Mouse (Mus musculus): Measurements from ENCODE around the gene Rbm20. TPM values are rescaled to one million over a fixed set of nuclear protein-coding genes. Genes with fewer than 3 reads are reported as not detected.
"Not testable (repeated sequence)": the region's sequence is repeated elsewhere in the genome, so short reads cannot be mapped to it uniquely, and the experiment has no call there.

The Rbm20 gene
- total RNA-seq, 2 experiments from 2014 or later = 2.7 to 4.0 TPM

GRCm38 (mm10) chr19:53788621-53789331 is 111.7 kb downstream of the Rbm20 start:
- DNase-seq (ENCODE audit: low spot score in 2 of 2) = no peak

GRCm38 (mm10) chr19:53789571-53789970 is 112.5 kb downstream of the Rbm20 start:
- DNase-seq (ENCODE audit: low spot score in 2 of 2) = no peak

- DNase-seq (ENCODE audit: low spot score in 2 of 2) = no peak
These were observed 114.9 kb downstream of the Rbm20 start for GRCm38 (mm10) chr19:53791751-53792720.

- no peak for DNase-seq (ENCODE audit: low spot score in 2 of 2)
These were observed 116.1 kb downstream of the Rbm20 start for GRCm38 (mm10) chr19:53792976-53793897.

- DNase-seq (ENCODE audit: low spot score in 2 of 2) = no peak
These were observed 117.1 kb downstream of the Rbm20 start for GRCm38 (mm10) chr19:53793994-53794890.

DNA sequence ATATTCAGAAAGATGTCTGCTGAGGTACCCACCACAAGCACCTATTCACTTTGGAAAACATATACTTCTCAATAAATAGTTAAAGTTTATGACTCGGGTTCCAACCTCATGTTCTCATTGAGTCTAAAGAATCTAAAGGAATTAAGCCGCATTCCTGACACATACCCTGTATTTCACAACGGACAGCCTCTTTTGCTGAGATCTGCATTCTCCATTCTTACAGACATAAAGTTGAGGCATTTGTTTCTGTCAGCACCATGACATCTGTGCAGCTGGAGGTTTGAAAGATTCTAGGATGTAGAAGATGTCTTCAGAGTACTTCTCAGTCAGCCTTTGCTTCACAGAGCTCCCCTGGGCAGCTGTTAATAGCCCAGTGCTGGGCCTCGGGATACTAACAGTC is 117.9 kb downstream of the Rbm20 start:
- DNase-seq (ENCODE audit: low spot score in 2 of 2) = no peak

DNA sequence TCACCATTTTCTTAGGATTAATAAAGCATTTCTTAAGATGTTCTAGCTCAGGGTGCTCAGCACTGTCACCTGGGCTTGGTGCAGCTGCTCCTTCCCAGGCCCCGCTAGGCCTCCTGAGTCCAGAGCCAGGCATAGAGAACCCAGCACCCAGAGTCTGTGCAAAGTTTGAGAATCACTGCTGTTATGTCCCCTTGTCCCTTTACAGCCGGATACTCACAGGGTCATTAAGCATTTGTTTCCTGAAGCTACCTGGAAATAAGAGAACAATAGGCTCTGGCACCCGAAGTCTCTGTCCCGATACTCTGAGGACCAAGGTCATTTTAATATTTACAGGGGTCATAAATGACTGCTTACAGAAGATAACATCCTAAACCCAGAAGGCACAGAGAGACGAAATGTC is 118.9 kb downstream of the Rbm20 start:
- DNase-seq (ENCODE audit: low spot score in 2 of 2) = no peak

GRCm38 (mm10) chr19:53797770-53798169 is 120.7 kb downstream of the Rbm20 start:
- no peak for DNase-seq (ENCODE audit: low spot score in 2 of 2)

DNA sequence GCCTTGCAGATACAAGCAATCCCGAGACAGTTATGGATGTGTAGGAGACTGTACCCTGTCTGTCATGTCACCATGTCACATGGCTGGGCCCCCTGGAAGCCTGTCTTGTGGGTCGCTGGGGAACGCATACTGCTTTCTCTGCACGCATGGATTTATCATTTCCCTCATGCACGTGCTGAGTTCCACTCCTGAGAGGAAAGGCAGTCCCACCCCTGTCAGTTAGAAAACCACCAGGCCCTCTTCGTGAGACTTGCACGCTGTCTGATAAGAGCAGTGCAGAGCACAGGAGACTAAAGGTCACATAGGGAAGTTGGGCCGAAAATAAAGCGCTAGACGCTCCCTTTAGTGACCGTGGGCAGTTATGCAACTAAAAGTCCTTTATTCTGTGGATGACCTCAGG is 122.8 kb downstream of the Rbm20 start:
- no peak for DNase-seq (ENCODE audit: low spot score in 2 of 2)

DNA sequence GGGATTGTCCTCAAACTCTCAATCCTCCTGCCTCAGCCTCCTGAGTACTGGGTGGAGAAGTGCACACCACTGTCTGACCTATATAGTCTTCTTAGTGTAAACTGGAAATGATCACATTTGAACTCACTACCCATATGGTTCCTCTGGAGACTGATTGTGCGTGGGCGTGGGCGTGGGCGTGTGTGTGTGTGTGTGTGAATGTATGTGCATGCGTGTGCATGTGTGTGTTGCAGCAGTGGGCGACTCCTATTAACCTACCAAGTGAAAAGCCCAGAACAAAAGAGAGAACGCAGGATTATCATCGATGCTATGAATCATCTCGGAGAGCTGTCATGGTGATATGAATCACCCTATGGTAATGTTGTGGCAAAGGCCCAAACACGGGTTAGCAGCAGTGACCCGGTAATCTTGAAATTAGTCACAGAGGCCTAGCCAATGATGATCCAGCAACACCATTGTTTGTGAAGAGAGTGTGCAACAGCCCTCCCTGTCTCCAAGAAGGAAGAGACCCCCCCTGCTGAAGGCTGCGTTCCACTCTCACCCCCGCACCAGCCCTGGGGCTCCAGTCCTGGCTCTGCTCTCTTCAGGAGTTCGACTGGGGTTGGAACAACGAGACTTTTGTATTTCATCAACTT is 123.4 kb downstream of the Rbm20 start:
- DNase-seq (ENCODE audit: low spot score in 2 of 2) = no peak

- no peak for DNase-seq (ENCODE audit: low spot score in 2 of 2)
These were observed 124.3 kb downstream of the Rbm20 start for GRCm38 (mm10) chr19:53801380-53801779.

DNA sequence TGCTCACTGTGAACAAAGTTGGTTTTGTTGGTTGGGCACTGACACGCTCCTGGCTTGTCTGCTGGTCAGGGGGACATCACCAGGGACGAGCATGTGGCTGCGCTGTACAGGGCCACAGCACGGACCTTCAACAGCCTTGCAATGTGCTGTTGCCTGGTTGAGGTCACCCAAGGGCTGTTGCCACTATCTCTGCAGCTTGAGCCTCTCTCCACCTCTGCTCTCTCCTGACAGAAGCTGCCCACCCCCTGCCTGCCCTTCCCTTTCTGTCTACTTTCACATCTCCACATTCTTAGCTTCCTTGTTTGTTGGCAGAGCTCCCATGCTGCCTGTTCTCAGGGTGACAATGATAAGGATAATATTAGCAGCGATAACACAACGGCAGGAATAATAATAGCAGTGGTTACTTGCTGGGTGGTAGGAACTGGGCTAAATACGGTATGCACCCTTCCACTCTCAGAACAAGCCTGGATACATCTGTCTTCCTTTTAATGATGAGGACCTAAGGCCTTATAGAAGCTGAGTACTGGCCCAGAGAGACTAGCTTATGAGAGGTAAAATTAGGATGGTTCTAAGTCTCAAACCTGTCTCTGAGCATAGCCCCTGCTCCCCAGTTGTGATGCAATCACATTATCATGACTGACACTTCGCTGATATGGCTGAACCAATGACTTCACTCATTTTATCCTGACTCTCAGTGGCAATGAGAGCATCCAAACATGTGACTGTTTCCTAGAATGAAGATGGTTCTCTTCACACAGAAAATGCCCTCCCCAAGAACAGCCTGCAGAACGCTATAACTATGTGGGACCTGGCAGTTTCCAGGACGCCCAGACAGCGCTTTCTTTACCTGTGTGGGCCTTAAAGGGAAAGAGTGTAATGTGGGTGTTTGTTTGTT is 124.9 kb downstream of the Rbm20 start:
- no peak for DNase-seq (ENCODE audit: low spot score in 2 of 2)

DNA sequence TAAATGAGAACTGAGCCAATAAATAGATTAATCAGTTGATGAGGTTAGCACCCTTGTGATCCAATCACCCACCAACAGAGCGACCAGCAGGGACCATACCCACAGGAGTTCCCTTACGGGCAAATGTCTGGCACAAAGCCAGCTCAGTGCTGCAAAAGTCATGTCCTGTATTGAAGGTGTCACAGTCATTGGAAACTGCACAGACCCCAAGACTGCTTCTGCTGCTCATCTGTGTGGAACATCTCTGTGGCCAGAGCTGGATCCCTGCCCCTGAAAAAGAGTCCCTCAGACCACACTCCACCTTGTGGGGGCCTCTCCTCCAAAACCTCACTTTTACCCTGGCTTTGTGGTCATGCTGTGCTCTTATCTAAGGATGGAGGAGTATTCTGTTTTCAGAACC is 126.8 kb downstream of the Rbm20 start:
- no peak for DNase-seq (ENCODE audit: low spot score in 2 of 2)

GRCm38 (mm10) chr19:53805063-53805462 is 128.0 kb downstream of the Rbm20 start:
- no peak for DNase-seq (ENCODE audit: low spot score in 2 of 2)

DNA sequence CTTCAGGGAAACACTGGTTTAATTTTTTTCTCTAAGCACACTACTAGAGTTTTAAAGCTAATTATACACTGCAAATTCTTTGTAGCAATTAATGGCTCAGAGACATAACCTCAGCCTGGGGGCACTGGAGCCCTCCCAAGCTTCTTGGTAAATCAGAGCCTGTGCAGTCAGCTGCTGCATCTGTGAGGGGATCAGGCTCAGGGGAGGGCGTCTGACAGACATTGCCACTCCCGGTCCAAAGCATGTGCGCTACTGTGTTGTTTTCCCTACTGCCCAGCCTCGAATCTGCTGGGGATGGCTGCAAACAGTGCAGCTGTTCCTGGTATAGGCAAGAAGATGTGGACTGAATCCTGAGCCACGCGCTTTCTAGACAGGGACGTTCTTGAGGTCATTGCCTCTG is 129.0 kb downstream of the Rbm20 start:
- no peak for DNase-seq (ENCODE audit: low spot score in 2 of 2)

DNA sequence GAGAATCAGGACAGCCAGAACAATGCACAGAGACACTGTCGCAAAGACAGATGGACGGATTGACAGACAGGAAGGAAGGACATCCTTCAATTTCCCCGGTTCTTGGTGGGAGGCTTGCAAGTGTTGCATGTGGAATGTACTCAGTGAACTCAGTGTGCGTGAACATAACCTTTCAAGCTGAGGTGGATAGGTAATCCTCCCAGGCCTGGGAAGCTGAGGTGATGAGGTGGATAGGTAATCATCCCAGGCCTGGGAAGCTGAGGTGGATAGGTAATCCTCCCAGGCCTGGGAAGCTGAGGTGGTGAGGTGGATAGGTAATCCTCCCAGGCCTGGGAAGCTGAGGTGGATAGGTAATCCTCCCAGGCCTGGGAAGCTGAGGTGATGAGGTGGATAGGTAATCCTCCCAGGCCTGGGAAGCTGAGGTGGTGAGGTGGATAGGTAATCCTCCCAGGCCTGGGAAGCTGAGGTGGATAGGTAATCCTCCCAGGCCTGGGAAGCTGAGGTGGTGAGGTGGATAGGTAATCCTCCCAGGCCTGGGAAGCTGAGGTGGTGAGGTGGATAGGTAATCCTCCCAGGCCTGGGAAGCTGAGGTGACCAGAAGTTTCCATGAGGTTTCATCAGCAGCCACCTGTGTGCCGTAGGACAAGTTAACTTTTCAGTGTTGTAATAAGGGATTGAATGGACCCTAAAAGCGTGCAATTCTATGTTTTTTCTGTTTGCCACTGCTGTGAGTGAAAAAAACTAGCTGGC is 129.6 kb downstream of the Rbm20 start:
- DNase-seq (ENCODE audit: low spot score in 2 of 2) = not testable (repeated sequence)

- DNase-seq (ENCODE audit: low spot score in 2 of 2) = no peak
These were observed 130.2 kb downstream of the Rbm20 start for GRCm38 (mm10) chr19:53807276-53807801.

Data from adrenal gland, postnatal 4 days (tissue).